Mouse (Mus musculus) CH12.LX (cell line): ENCODE measurements at regions not wholly inside any gene's neighbourhood (a gene's known extent, or its start where the extent isn't known, plus 50 kb on each side); places are given as distances from the start of the nearest gene placed in this dataset.

Experiments
- DNase-seq: peaks from one replicate; pipeline ENCODE4 v3.0.0-alpha.2; 2013; ENCODE audit errors: extremely low read depth
- H3K27ac ChIP-seq: 2 replicates; pipeline ENCODE4 v1.5.1; 2012; ENCODE audit warnings: low read depth, mild to moderate bottlenecking, control low read depth, moderate library complexity; ENCODE audit not compliant: insufficient read depth
- H3K27me3 ChIP-seq: replicated peaks from 2 replicates; pipeline ENCODE3; 2012; ENCODE audit warnings: inconsistent platforms
- H3K36me3 ChIP-seq, 2 experiments: replicated peaks in 1 of 2; 2 replicates each; pipeline versions ENCODE3 to v1.6.1; 2012; ENCODE audit warnings: inconsistent platforms in 1 of 2, low read length in 1 of 2, mild to moderate bottlenecking in 1 of 2, mixed read lengths in 1 of 2, moderate library complexity in 1 of 2; ENCODE audit not compliant: control insufficient read depth in 1 of 2, insufficient read depth in 1 of 2
- H3K4me1 ChIP-seq, 2 experiments: 2 replicates each; pipeline ENCODE4 v1.6.1; 2012; ENCODE audit warnings: inconsistent platforms in 1 of 2, moderate library complexity in 1 of 2; ENCODE audit not compliant: insufficient read depth in 2 of 2, control insufficient read depth in 1 of 2
- H3K4me2 ChIP-seq: 2 replicates; pipeline ENCODE4 v1.6.1; 2012; ENCODE audit warnings: low read depth, mild to moderate bottlenecking, control low read depth; ENCODE audit not compliant: poor library complexity, insufficient read depth, severe bottlenecking
- H3K4me3 ChIP-seq, 3 experiments: fragments of 150-350 bp in 1 of 3; sonication (generic) in 1 of 3; replicated peaks in 1 of 3; 2 replicates each; pipeline versions ENCODE3 to v1.5.1; 2011 to 2012; ENCODE audit warnings: low read depth in 2 of 3, low read length in 2 of 3, mild to moderate bottlenecking in 2 of 3, moderate library complexity in 2 of 3, control low read depth in 1 of 3, improper control_type of control experiment in 1 of 3, inconsistent platforms in 1 of 3, mixed read lengths in 1 of 3; ENCODE audit not compliant: poor library complexity in 1 of 3
- H3K79me2 ChIP-seq: replicated peaks from 2 replicates; pipeline ENCODE4 v1.6.1; 2012; ENCODE audit warnings: mild to moderate bottlenecking, moderate library complexity; ENCODE audit not compliant: control insufficient read depth, poor library complexity, insufficient read depth, severe bottlenecking; ENCODE audit errors: extremely low read depth
- H3K9ac ChIP-seq: 2 replicates; pipeline ENCODE4 v1.6.1; 2012; ENCODE audit warnings: low read depth, mild to moderate bottlenecking, control low read depth, moderate library complexity; ENCODE audit not compliant: insufficient read depth
- H3K9me3 ChIP-seq: replicated peaks from 2 replicates; pipeline ENCODE3; 2012; ENCODE audit warnings: low read length, inconsistent platforms, mixed read lengths
- BHLHE40 ChIP-seq: IDR thresholded peaks from 2 replicates; pipeline ENCODE4 v1.6.1; 2011; ENCODE audit warnings: mild to moderate bottlenecking, low read depth, low read length, improper control_type of control experiment
- CHD2 ChIP-seq: IDR thresholded peaks from 2 replicates; pipeline ENCODE4 v1.6.1; 2011; ENCODE audit warnings: low read length, improper control_type of control experiment
- CTCF ChIP-seq, 2 experiments: IDR thresholded peaks in 1 of 2; conservative IDR thresholded peaks in 1 of 2; 2 replicates each; pipeline ENCODE4 v1.5.1; 2011 to 2012; ENCODE audit warnings: low read depth in 2 of 2, low read length in 2 of 2, improper control_type of control experiment in 1 of 2, inconsistent platforms in 1 of 2, mild to moderate bottlenecking in 1 of 2, moderate library complexity in 1 of 2
- ELF1 ChIP-seq: IDR thresholded peaks from 2 replicates; pipeline ENCODE4 v1.6.1; 2014; ENCODE audit warnings: low read depth, mild to moderate bottlenecking, inconsistent platforms, low read length, improper control_type of control experiment
- EP300 ChIP-seq: IDR thresholded peaks from 2 replicates; pipeline ENCODE4 v1.6.1; 2011; ENCODE audit warnings: low read length, improper control_type of control experiment
- IRF4 ChIP-seq: IDR thresholded peaks from 2 replicates; pipeline ENCODE4 v1.6.1; 2014; ENCODE audit warnings: low read depth, mild to moderate bottlenecking, inconsistent platforms, low read length, improper control_type of control experiment
- MAFK ChIP-seq: IDR thresholded peaks from 2 replicates; pipeline ENCODE4 v1.6.1; 2011; ENCODE audit warnings: low read length, improper control_type of control experiment; ENCODE audit not compliant: insufficient replicate concordance
- MYC ChIP-seq: IDR thresholded peaks from 2 replicates; pipeline ENCODE4 v1.6.1; 2011; ENCODE audit warnings: low read depth, mild to moderate bottlenecking, improper control_type of control experiment, low read length
- PAX5 ChIP-seq: IDR thresholded peaks from 2 replicates; pipeline ENCODE4 v1.6.1; 2012; ENCODE audit warnings: low read length, inconsistent platforms, mixed read lengths
- POLR2A ChIP-seq: IDR thresholded peaks from 2 replicates; pipeline ENCODE4 v1.6.1; 2011; ENCODE audit warnings: low read depth, mild to moderate bottlenecking, improper control_type of control experiment, low read length
- POLR2AphosphoS2 ChIP-seq: IDR thresholded peaks from 2 replicates; pipeline ENCODE4 v1.6.1; 2011; ENCODE audit warnings: low read depth, low read length, improper control_type of control experiment
- USF1 ChIP-seq: IDR thresholded peaks from 2 replicates; pipeline ENCODE4 v1.6.1; 2014; ENCODE audit warnings: low read depth, mild to moderate bottlenecking, inconsistent platforms, low read length, improper control_type of control experiment
- ZKSCAN1 ChIP-seq: IDR thresholded peaks from 2 replicates; pipeline ENCODE4 v1.6.1; 2012; ENCODE audit warnings: low read depth, inconsistent platforms, low read length, improper control_type of control experiment, borderline replicate concordance
- ZNF384 ChIP-seq: IDR thresholded peaks from 2 replicates; pipeline ENCODE4 v1.6.1; 2012; ENCODE audit warnings: low read depth, low read length, improper control_type of control experiment, inconsistent platforms
- dilution Hi-C: fragments of 300-500 bp; cut with MboI; formaldehyde crosslinking; loops from 2 replicates; pipeline ENCODE4 v1.14.3; 2020; ENCODE audit warnings: low sequenced_read_pairs; ENCODE audit not compliant: extremely low pct_unique_long_range_greater_than_20kb, extremely low pct_ligation_motif_present
- in situ Hi-C: fragments of 300-500 bp; cut with MboI; formaldehyde crosslinking; loops from 3 replicates; pipeline ENCODE4 v1.14.3; 2019; ENCODE audit warnings: low sequenced_read_pairs, low pct_ligation_motif_present, low pct_unique_long_range_greater_than_20kb, mixed read lengths

DNA sequence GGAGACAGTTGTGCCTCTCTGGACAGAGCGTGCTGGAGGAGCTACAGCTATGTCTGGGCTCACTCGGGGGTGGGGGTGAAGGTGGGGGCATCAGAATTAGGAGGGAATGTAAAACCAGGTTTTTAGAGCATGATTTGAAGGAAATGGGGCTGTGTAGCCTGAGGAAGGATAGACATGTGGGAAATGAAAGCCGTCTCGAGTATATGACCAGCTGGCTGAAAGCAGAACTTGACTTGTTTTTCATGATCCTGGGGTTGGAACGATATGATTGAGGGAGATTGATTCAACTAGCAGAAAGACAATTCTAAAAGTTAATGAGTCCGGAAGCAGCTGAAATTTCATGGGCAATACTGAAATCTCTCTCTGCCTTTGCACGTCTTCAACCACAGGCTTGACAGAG lies 171.3 kb downstream of the Ibtk start:
- Histone ChIP-seq H3K27ac (no peak overlapping the region), H3K4me2 (no peak overlapping the region), H3K27me3 (no peaks in the 10 kb centered on the region), H3K4me1 (no peaks in the 10 kb centered on the region), H3K4me3 (no peak overlapping the region), H3K9ac (no peak overlapping the region), H3K9me3 (no peaks in the 10 kb centered on the region), H3K79me2 (no peaks in the 10 kb centered on the region), H3K36me3 (no peaks in the 10 kb centered on the region)
- DNase-seq, result no peak
- dilution Hi-C loops, result no loop called here
- TF ChIP-seq ZNF384, result no peak
- no peak for TF ChIP-seq IRF4
- TF ChIP-seq CTCF (conservative IDR thresholded peaks at IDR 0.05 in 1 of 2, IDR thresholded peaks at IDR 0.05 in 1 of 2; ENCODE audit: low read depth in 2 of 2, low read length in 2 of 2), result no peak
- TF ChIP-seq ELF1, result no peak
- no peak for TF ChIP-seq POLR2A
- TF ChIP-seq EP300, result no peak
- no peak for TF ChIP-seq ZKSCAN1
- no peak for TF ChIP-seq USF1
- TF ChIP-seq PAX5, result no peak
- no peak for TF ChIP-seq CHD2
- no peak for TF ChIP-seq POLR2AphosphoS2
- no peak for TF ChIP-seq BHLHE40
- in situ Hi-C loops, result loop anchor here (25.0 kb wide), 2 partner anchors 241 to 791 kb away; partner anchors contain the start of gene Tent5a

DNA sequence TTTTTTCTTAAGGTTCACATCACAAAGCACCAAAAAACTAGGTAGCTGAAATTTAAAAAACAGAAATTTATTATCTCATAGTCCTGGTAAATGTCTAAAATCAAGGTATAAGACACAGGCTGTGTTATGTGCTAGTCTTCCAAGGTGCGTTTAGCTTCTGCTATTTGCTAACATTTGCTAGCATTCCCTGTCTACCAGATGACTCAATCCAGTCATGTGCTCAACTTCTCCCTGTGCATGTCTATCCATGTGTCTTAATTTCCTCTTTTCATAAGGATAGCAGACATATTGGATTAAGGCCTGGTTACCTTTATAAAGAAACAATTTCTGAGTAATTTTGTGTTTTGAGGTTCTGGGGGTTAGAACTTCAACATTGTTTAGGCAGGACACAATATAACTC lies 171.8 kb downstream of the Ibtk start:
- Histone ChIP-seq H3K27me3 (no peaks in the 10 kb centered on the region), H3K4me2 (no peak overlapping the region), H3K4me1 (no peaks in the 10 kb centered on the region), H3K4me3 (no peak overlapping the region), H3K36me3 (no peaks in the 10 kb centered on the region), H3K9me3 (no peaks in the 10 kb centered on the region), H3K9ac (no peak overlapping the region), H3K27ac (no peak overlapping the region), H3K79me2 (no peaks in the 10 kb centered on the region)
- no peak for DNase-seq
- TF ChIP-seq MAFK, result no peak
- dilution Hi-C loops, result no loop called here
- in situ Hi-C loops, result loop anchor here (25.0 kb wide), 2 partner anchors 240 to 790 kb away; partner anchors contain the start of gene Tent5a

DNA sequence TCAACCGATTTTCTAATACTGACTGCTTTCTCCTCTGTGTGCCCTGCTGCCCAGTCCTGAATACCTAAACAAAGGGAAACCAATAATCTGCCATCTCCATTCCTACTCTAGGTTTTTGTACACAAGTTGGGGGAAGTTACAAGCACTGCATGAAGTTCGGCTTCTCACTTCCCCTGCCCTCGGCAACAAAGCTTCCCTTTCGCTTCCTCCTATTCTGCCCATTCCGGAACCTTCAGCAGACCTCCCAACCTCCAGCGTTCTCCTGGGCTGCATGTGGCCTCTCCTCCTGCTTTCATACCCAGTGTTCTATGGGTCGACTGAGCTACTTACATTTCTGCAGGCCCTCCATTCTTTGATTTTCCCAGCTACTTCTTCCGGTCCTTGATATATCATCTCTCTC lies 180.3 kb downstream of the Ibtk start:
- no peak overlapping the region for H3K27ac ChIP-seq
- no peaks in the 10 kb centered on the region for H3K79me2 ChIP-seq
- peak; percentile 31 for DNase-seq
- dilution Hi-C loops (no loop called here), in situ Hi-C loops (no loop called here)
- no peaks in the 10 kb centered on the region for H3K9me3 ChIP-seq
- H3K4me3 ChIP-seq, result no peak overlapping the region
- TF ChIP-seq IRF4, result peak; percentile 80; the same call in 1 of the 2 replicates
- peak; percentile 44; the same call in 1 of the 2 replicates for TF ChIP-seq ELF1
- TF ChIP-seq EP300, result peak; percentile 67
- TF ChIP-seq USF1, result no peak
- no peak for TF ChIP-seq MYC
- no peaks in the 10 kb centered on the region for H3K36me3 ChIP-seq
- no peaks in the 10 kb centered on the region for H3K27me3 ChIP-seq
- H3K9ac ChIP-seq, result peak overlapping the region; percentile 30; the same call in 1 of the 2 replicates
- peaks cover 3 to 9% of the 10 kb centered on the region in 2 experiments; a peak in 3 of 4 replicates for H3K4me1 ChIP-seq
- H3K4me2 ChIP-seq, result peak overlapping the region; percentile 68
